Mouse (Mus musculus) adrenal gland, postnatal 25 days (tissue): ENCODE data around the gene Rfk. TPM values are rescaled to one million over a fixed set of nuclear protein-coding genes. Genes with fewer than 3 reads are reported as not detected.

Experiments used
- DNase-seq: peaks from one replicate; pipeline ENCODE4 v3.0.0; 2021; ENCODE audit warnings: mixed read lengths
- total RNA-seq: library from RNA; stranded (reverse); gene quantifications from 2 replicates; pipeline ENCODE4 v1.2.3, GENCODE M21; 2021

The Rfk gene
- total RNA-seq, 1 experiment from 2014 or later: 198 TPM

GRCm38 (mm10) chr19:17385022-17385421 is 8.8 kb upstream of the Rfk start:
- no peak for DNase-seq

GRCm38 (mm10) chr19:17385426-17385825 is 8.4 kb upstream of the Rfk start:
- DNase-seq: no peak

- no peak for DNase-seq
Measured at GRCm38 (mm10) chr19:17386424-17386823, 7.4 kb upstream of the Rfk start.

- no peak for DNase-seq
Measured at GRCm38 (mm10) chr19:17388404-17388803, 5.4 kb upstream of the Rfk start.

- no peak for DNase-seq
Measured at GRCm38 (mm10) chr19:17392866-17393265, 977 bp upstream of the Rfk start.

- no peak for DNase-seq
Measured at GRCm38 (mm10) chr19:17396802-17397201, 3.0 kb downstream of the Rfk start.

GRCm38 (mm10) chr19:17397922-17398321 is 4.1 kb downstream of the Rfk start:
- no peak for DNase-seq

- DNase-seq: no peak
Measured at GRCm38 (mm10) chr19:17399965-17400364, 6.1 kb downstream of the Rfk start.

GRCm38 (mm10) chr19:17400571-17400970 is 6.7 kb downstream of the Rfk start:
- no peak for DNase-seq

- DNase-seq: no peak
Measured at GRCm38 (mm10) chr19:17403175-17403574, 9.3 kb downstream of the Rfk start.

GRCm38 (mm10) chr19:17406823-17407222 is 13.0 kb downstream of the Rfk start:
- no peak for DNase-seq

GRCm38 (mm10) chr19:17408591-17408990 is 14.7 kb downstream of the Rfk start:
- DNase-seq: no peak

GRCm38 (mm10) chr19:17409351-17409750 is 15.5 kb downstream of the Rfk start:
- DNase-seq: no peak

- DNase-seq: no peak
Measured at GRCm38 (mm10) chr19:17410465-17411065, 16.7 kb downstream of the Rfk start.

- DNase-seq: no peak
Measured at GRCm38 (mm10) chr19:17412915-17413459, 19.1 kb downstream of the Rfk start.

- no peak for DNase-seq
Measured at GRCm38 (mm10) chr19:17417855-17418254, 24.0 kb downstream of the Rfk start.

GRCm38 (mm10) chr19:17423306-17423705 is 29.5 kb downstream of the Rfk start:
- DNase-seq: no peak

GRCm38 (mm10) chr19:17427824-17428560 is 34.1 kb downstream of the Rfk start:
- DNase-seq: no peak

- no peak for DNase-seq
Measured at GRCm38 (mm10) chr19:17428561-17428914, 34.7 kb downstream of the Rfk start.

- DNase-seq: no peak
Measured at GRCm38 (mm10) chr19:17436651-17437050, 42.8 kb downstream of the Rfk start.

GRCm38 (mm10) chr19:17439476-17440189 is 45.8 kb downstream of the Rfk start:
- no peak for DNase-seq

- no peak for DNase-seq
Measured at GRCm38 (mm10) chr19:17443581-17443980, 49.7 kb downstream of the Rfk start.
